Mouse (Mus musculus) adrenal gland, postnatal 4 days (tissue): ENCODE results near the gene Epop. TPM values are rescaled to one million over a fixed set of nuclear protein-coding genes. Genes with fewer than 3 reads are reported as not detected.

Experiments
- DNase-seq, 2 experiments: peaks; one replicate each; pipeline ENCODE4 v3.0.0; 2021 to 2022; ENCODE audit warnings: low spot score in 2 of 2, mixed read lengths in 2 of 2
- microRNA-seq: library from miRNA; unstranded; fragments of <30 nt; microRNA quantifications from one replicate; pipeline ENCODE4 v1.2.0, GENCODE M21; 2021
- total RNA-seq, 2 experiments: library from RNA; stranded (reverse); gene quantifications; 2 replicates each; pipeline ENCODE4 v1.2.3; 2021

Epop gene
- total RNA-seq, 2 experiments from 2014 or later: 4.2 to 4.7 TPM

DNA sequence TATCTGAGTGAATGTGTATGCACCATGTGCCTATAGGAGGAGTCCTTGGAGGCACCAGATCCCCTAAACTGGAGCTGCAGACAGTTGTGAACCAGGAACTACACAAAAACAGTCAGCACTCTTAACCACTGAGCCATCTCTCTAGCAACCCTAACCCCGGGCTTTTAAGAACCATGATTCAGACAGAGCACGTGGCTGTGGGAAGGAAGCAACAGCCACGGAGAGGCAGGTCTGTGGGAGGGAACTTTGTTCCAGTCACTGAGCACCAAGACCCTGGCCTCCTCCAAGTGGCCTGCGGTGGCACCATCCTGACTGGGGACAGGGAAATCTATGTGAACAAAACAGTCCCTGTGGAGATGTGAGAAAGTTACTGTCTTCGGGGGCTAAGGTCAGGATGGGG, 37.6 kb downstream of the Epop start:
- no peak for DNase-seq

DNA sequence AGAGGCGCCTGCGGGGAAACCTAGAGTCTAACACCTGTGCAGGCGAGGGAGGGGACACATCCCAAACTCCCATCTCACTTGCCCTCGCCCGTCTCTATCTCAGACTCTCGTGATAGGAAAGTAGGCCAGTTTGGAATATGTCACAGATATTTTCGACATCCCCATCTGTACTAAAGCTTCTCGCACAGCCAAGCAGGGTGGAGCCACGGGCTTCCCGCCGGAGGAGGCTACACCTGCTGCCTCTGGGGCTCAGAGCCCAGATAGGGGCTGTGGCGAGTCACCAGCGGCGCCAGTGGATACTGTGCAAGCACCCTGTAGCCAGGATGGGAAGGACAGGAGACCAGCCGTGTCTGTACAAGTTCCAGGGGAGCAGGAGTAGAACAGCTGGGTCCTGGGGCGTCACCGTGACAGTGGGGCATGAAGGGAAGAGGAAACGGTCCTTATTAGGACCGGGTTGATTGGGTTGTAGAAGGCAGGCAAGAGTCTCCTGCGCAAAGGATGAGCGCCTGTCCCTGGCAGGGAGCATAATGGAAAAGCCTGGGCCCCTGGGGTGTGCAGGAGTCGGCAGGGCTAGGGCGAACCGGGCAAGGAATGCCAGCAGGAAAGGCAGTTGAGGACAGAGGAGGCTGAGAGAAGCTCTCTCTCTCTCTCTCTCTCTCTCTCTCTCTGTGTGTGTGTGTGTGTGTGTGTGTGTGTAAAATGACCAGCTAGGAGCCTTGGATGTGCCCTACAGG, 39.1 kb downstream of the Epop start:
- DNase-seq: no peak

- no peak for DNase-seq
Observed at GRCm38 (mm10) chr11:97589216-97589615, 40.3 kb downstream of the Epop start.

- DNase-seq: no peak
Observed at GRCm38 (mm10) chr11:97585932-97586331, 43.6 kb downstream of the Epop start.

GRCm38 (mm10) chr11:97584476-97584875, 45.0 kb downstream of the Epop start:
- no peak for DNase-seq

- DNase-seq: no peak
Observed at GRCm38 (mm10) chr11:97579088-97579857, 50.2 kb downstream of the Epop start.

GRCm38 (mm10) chr11:97578286-97578685, 51.2 kb downstream of the Epop start:
- no peak for DNase-seq

Small RNA genes within 50 kb of the gene (microRNA-seq; reads per million reads assigned to microRNA genes)
- not detected for gene Gm24158
- 1.1 reads per million for gene Mir6927

Other genes starting within 250 kb of the Epop start
- 10 to 100 TPM; 37.9 to 38.6 TPM for gene Arhgap23, start 214.2 kb downstream of the Epop start, total RNA-seq
- under 1 TPM; 0.37 to 0.48 TPM for gene 4933428G20Rik, start 129.4 kb downstream of the Epop start, total RNA-seq
- gene Srcin1, start 53.5 kb downstream of the Epop start, total RNA-seq: 10 to 100 TPM; 12.0 to 14.3 TPM
- gene Mllt6, start 33.7 kb upstream of the Epop start, total RNA-seq: 10 to 100 TPM; 49.0 to 59.7 TPM
- 100 to 1,000 TPM; 105 to 109 TPM for gene Cisd3, start 56.1 kb upstream of the Epop start, total RNA-seq
- gene Pcgf2, start 70.8 kb upstream of the Epop start, total RNA-seq: 10 to 100 TPM; 69.9 to 71.5 TPM
- 100 to 1,000 TPM; 193 to 221 TPM for gene Psmb3, start 73.7 kb upstream of the Epop start, total RNA-seq
- 10 to 100 TPM; 36.0 to 39.1 TPM for gene Pip4k2b, start 115.0 kb upstream of the Epop start, total RNA-seq
- 10 to 100 TPM; 23.0 to 24.5 TPM for gene Cwc25, start 136.9 kb upstream of the Epop start, total RNA-seq
- under 1 TPM in 1 of 2 experiments, not detected in 1; 0.87 TPM for gene 1700001P01Rik, start 146.2 kb upstream of the Epop start, total RNA-seq
- 1,000 to 10,000 TPM; 1,280 to 1,304 TPM for gene Rpl23, start 152.7 kb upstream of the Epop start, total RNA-seq
- 100 to 1,000 TPM; 184 to 192 TPM for gene Lasp1, start 169.3 kb upstream of the Epop start, total RNA-seq
- gene B230217C12Rik, start 211.1 kb upstream of the Epop start, total RNA-seq: 1 to 10 TPM; 6.6 to 6.7 TPM